Mouse (Mus musculus) spleen, postnatal 4 days (tissue): ENCODE results near the gene Plin5.
"Not testable (repeated sequence)": the region's sequence is repeated elsewhere in the genome, so short reads cannot be mapped to it uniquely, and the experiment has no call there.

ENCODE experiments used
- DNase-seq, 2 experiments: peaks; one replicate each; pipeline ENCODE4 v3.0.0; 2022; ENCODE audit warnings: low spot score in 2 of 2

The Plin5 gene

DNA sequence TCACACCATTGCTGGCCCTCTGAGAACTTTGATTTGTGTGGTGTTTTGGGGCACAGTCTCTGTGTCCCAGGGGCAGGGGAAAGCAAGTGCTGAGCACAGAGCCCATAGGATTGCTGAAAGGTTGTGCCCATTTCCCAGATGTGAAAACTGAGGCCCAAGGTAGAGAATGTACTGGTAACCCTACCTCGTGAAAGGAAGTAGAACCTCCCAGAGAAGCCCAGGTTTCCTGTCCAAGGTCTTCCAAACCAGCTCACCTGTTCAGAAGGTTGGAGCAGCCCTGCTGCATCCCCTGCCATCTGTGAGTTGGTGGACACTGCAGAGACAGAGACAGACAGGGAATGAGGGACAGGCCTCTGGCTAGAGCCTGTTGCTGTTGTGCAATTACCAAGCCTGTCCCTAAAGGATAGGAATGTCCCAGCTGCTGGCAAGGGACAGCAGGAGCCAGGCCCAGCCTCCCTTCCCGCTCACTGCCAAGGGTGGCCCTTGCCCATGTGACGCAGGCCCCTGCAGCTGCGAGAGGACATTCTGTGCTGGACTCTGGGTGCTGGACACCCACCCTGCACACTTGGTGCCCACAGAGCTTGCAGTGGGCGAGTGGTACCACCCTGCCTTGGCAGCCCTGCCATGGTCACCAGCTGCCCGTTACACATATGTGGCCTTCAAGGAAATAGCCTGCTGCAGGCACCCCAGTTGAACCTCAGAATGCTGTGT lies 8.9 kb downstream of the Plin5 start:
- DNase-seq, result no peak

DNA sequence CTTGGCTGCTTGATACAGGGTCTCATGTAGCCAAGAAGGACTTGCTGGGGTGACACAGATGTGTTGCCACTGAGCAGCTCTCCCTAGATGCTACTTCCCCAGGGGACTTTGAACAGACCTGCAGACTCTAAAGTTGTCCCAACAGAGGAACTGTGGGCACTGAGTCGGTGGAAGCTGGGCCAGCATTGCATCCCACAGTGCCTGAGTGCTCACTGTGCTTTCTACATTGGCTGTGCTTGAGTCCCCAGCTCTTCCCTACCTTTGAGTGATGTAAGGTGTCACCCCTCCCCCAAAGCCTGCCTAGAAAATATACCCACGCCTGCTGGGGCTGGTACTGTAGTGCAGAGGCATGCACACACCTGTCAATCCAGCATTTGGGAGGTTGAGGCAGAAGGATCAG lies 9.7 kb downstream of the Plin5 start:
- no peak for DNase-seq

DNA sequence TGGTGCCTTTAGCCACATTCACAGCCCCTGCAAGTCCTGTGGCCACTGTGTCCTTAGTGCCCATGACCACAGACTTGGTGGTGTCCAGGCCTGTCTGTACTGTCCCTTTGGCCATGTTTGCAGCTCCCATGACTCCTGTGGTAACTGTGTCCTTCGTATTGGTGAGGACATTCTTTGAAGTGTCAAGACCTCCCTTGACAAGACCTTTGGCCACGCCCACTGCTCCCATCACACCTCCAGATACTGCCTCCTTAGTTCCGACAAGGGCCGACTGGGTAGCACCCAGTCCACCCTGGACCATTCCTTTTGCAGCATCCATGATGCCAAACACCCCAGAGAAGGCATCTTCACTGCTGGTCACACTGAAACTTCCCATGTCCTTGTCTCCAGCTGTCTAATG lies 10.4 kb downstream of the Plin5 start:
- DNase-seq, result no peak

DNA sequence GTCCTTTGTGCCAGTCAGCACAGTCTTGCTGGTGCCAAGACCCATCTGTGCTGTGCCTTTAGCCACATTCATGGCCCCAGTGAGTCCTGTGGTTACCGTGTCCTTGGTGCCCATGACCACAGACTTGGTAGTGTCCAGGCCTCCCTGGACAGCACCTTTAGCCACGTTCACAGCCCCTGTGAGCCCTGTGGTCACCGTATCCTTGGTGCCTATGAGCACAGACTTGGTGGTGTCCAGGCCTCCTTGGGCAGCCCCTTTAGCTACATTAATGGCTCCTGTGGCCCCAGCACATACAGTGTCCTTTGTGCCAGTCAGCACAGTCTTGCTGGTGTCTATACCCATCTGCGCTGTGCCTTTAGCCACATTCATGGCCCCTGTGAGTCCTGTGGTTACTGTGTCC lies 11.0 kb downstream of the Plin5 start:
- not testable (repeated sequence) for DNase-seq

DNA sequence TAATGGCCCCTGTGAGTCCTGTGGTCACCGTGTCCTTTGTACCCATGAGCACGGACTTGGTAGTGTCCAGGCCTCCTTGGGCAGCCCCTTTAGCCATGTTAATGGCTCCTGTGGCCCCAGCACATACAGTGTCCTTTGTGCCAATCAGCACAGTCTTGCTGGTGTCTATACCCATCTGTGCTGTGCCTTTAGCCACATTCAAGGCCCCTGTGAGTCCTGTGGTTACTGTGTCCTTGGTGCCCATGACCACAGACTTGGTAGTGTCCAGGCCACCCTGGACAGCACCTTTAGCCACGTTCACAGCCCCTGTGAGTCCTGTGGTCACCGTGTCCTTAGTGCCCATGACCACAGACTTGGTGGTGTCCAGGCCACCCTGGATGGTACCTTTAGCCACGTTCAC lies 12.6 kb downstream of the Plin5 start:
- DNase-seq, result not testable (repeated sequence)

DNA sequence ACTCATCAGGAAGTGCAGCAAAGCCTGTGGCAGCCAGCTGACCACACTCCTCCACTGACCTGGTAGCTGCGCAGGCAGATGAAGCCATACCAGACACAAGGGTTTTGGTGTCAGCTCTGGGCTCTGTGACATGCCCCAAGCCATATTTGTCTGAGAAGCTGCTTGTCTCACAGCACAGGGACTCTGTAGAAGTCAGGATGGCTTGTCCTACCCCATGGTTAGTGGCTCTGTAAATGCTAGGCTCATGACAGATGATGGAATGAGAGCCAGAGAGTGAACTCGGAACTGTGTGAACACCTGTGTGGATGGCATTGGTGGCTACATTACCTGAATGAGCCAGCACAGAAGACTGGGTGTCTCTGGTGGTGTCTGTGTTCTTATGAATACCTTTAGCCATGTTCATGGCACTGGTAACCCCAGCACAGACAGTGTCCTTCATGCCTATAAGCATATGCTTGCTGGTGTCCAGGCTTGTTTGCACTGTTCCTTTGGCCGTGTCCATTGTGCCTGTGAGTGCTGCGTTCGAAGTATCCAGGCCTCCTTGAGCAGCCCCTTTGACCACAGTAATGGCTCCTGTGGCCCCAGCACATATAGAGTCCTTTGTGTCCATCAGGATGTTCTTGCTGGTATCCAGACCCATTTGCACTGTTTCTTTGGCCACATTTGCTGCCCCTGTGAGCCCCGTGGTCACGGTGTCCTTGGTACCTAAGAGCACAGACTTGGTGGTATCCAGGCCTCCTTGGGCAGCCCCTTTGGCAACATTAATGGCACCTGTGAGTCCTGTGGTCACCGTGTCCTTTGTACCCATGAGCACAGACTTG lies 13.7 kb downstream of the Plin5 start:
- no peak for DNase-seq

DNA sequence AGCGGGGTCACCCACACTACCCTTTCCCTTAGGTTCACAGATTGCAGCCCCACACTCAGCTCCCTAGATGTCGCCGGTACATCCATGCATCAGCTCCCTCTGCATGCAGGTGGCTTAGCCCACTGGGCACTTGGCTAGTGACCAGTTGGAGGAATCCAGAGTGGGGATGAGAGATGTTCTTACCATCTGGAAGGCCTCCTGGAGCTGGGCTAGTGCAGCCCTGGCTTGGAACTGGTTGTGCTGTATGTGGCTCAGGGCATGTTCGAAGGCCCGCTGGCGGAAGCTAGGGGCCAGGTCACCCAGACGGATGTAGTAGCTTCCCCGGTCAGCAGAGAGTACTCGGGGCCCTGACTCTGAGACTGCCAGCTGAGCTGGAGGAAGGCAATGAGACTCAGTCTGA lies 14.5 kb downstream of the Plin5 start:
- DNase-seq, result no peak

DNA sequence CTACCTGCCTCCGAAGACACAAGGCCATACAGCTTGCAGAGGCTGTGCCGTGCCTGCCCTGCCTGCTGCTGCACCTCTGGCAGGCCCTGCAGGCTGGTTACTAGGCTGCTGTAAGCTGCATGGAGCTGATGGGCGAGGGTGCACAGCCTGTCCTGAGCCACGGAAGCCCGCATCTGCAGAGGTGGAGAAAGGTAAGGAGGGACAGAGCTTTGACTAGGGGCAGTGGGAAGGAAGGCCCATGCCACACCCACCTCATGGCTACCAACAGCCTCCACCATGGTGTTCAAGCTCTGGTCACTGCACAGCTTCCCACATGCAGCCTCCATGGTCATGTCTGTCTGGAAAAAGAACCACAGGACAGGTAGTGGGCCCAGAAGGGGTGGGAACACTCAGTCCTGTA lies 15.2 kb downstream of the Plin5 start:
- no peak for DNase-seq

DNA sequence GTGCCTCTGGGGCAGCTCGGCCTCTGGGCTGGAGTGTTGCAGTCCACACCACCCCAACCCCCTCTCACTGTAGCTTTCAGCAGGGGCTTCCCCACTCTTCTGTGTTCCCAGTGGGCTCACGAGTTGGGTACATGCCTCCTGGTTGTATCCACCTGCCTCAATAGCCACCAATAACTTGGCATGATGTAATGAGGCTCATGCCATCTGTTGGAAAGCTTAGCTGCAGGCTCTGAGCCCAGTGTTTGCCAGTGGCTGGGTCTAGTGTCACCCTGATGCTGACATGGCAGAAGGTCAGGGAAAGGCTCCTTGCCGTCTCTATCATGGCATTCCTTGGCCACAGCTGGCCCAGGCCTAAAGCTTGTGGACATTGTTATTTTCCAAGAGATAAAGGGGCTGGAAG lies 16.6 kb downstream of the Plin5 start:
- DNase-seq, result no peak

DNA sequence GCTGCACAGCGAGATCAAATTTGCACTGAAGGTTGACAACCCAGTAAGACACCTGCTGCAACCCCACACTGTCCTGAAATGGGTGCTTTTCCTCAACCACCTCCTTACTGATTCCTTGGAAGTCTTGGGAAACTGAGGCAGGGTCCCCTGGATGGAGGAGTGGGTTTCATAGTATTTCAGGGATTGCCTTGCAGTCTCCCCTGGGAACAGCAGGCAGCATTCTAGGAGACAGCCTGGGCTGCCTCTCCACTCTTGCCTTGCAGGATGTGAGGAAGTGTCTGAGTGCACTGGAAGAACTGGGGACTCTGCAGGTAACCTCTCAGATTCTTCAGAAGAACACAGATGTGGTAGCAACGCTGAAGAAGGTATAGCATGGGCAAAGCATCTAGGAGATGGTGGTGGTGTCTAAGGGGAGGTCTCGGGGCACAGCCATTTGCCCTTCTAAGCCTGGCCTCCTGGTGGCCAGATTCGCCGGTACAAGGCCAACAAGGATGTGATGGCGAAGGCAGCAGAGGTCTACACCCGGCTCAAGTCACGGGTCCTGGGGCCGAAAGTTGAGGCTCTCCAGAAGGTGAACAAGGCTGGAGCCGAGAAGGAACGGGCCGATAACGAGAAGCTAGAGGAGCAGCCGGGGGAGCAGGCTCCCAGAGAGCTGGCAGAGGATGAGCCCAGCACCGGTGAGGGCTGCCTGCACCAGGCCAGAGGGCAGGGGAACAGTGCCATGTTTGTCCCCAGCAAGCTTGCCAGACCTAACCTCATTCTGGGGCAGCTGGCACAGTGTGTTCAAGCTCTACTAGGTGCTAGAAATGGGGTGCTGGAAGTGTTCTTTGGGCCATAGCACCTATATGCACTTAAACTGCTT lies 18.5 kb downstream of the Plin5 start:
- no peak for DNase-seq

DNA sequence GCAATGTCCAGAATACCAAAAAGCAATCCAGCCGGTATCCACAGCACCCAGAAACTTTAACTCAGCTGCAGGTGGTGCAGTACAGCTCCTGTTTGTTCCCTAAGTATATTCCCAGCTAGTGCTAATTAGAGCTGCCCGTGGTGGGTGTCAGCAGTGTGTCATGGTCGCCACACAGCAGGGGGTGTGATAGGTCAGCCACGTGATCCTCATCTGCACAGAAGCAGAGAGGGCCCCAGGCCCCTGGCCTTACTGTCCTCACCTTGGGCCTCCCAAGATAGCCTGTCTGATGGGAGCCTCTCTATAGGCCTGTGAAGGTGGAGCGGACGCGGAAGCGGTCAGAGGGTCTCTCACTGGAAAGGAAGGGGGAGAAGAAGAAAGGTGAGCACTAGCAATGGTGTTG lies 19.2 kb downstream of the Plin5 start:
- no peak for DNase-seq

DNA sequence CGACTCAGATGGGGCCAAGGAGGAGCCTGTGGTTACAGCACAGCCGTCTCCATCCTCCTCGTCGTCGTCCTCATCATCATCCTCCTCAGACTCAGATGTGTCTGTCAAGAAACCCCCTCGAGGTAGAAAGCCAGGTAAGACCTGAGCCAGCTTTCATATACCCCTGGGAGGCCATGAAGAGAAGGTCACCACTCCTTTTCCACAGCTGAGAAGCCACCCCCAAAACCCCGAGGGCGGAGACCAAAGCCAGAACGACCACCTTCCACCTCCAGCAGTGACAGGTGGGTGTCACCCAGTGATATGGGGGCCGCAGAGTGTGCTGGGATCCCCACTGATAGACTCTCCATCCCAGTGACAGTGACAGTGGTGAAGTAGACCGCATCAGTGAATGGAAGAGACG lies 20.5 kb downstream of the Plin5 start:
- DNase-seq, result no peak

DNA sequence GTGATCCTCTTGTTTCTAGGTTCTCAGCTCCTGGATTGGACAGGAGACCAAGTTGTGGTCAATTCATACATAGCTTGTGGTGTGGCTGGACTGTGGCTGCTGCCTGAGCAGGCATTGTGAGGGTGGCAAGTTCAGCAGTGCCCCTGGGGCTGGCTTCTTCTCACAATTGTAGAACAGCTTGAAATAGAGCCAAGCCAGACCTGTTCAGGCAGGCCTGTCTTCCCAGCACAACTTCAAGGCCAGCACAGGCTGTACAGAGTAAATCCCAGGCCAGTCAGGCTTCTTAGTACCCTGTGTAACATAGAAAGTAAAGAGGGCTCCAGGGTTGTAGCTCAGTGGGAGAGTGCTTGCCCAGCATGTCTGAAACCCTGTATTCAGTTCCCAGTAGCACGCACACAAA lies 24.6 kb downstream of the Plin5 start:
- DNase-seq, result no peak

DNA sequence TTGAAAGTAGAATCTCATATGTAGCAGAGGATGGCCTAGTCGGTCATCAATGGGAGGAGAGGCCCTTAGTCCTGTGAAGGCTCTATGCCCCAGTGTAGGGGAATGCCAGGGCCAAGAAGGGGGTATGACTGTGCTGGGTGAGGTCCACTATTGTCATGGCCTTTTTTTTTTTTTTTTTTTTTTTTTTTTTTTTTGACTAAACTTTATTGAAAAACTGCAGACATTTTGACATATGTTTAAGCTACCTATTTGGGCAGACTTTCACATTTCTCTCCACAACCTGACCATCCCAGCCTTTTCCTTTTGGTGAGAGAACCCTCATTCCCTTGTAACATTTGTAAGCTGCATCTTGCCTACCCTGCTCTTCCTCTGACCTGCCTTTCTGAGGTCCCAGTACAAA lies 25.1 kb downstream of the Plin5 start:
- no peak for DNase-seq

DNA sequence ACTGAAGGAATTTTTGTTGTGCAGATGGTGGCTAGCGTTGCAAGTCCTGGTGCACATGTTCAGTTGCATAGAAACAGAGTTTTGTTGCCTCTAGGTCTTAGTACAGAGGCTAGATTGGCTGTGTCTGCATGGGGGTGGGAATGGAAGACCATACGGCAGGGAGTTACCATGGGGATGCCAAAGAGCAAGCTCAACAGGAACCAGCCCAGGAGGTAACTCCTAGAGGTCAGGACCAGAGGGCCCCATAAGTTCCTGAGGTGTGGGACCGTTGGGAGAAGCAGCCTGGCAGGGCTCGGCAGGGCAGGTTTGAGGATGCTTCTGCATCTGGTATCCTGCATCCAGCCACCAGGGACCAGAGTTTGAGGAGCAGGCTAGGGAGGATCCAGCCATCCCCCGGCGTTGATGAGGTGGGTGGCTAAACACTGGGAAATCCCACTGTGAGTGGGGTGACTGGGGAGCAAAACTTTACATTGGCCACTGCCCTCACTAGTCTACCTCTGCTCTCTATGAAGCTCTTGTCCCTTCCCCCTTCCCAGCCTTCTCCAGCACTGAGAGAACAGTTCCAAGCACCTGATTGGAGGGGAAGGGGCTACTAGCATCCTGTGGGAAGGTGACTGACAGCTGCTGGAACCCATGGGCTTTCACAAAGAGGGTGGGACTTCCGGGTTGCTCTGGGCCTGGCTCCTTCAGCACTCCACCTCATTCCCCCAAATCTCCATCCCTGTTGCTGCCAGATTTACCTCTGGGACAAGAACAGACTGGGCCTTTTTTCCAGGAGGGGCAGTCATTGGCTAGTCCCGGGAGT lies 36.4 kb downstream of the Plin5 start:
- DNase-seq, result no peak

DNA sequence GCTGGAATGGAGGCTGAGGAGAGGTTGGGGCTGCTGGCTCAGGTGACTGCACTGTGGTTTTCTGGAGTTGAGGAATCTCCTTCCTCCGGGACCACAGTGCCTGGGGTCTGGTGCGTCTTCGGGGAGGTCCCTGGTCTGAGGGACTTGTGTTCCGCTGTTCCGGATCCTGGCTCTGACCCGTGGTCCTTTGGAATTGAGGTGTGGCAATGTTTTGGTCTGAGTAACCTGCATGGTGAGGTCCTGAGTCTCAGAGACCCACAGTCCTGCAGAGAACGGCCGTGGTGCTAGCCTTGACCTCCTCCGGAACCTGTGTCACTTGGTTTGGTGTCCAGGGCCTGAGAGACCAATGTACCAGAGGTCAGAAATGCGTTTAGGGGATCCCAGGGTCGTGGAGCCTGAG lies 37.5 kb downstream of the Plin5 start:
- peak; percentile 28 to 76 for DNase-seq

DNA sequence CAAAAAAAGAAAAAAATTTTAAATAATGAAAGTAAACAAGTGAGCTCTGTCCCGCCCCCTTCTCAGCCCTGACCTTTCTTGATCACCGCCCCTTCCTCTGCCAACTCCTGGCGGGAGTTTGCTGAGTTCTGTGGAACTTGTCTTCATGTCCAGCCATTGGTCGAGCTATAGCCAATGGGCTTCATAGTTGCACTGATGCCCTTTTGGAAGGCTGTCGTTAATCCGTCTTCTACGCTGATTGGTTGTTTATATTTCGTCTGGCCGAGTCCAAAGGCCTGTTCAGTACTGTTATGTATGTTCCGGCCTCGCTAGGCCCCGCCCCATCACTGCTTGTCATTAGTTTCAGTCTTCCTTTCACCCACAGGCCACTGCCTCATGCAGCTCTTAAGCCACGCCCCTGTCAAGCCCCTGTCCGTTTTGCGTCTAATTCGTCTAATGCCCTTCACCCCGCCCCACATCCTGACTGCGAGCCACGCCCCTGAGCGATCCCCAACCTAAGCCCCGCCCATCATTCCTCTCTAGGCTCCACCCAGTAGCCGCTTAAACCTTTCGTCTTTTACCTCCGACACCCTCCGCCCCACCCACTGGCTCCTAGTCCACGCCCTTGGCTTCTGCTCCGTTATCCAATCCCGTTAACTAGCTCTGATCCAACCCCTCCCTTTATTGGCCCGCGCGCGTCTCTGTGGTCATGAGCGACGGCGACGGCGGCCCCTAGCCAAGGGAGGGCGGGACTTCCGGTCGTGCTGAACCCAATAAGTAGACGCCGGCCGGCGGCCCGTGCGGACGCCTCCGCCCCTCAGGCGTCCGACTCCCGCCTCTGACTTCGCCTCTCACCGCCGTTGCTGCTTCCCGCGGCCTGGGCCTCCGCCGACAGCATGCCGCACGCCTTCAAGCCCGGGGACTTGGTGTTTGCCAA lies 38.3 kb downstream of the Plin5 start, which contains the start of gene Hdgfl2:
Hdgfl2 (plus strand) TSS at position 755 of the 916 bp plus-strand sequence.
- peak; percentile 99 to 100 for DNase-seq

DNA sequence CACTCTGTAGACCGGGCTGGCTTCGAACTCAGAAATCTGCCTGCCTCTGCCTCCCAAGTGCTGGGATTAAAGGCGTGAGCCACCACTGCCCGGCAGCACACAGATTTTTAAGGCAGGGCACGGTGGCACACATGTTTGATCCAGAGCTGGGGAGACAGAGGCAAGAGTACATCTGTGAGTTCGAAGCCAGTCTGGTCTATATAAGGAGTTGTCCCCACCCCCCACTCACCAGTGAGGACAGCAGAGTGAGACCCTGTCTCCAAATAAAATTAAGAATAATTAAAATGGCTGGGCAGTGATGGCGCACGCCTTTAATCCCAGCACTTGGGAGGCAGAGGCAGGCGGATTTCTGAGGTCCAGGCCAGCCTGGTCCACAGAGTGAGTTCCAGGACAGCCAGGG lies 39.0 kb downstream of the Plin5 start:
- not testable (repeated sequence) for DNase-seq

DNA sequence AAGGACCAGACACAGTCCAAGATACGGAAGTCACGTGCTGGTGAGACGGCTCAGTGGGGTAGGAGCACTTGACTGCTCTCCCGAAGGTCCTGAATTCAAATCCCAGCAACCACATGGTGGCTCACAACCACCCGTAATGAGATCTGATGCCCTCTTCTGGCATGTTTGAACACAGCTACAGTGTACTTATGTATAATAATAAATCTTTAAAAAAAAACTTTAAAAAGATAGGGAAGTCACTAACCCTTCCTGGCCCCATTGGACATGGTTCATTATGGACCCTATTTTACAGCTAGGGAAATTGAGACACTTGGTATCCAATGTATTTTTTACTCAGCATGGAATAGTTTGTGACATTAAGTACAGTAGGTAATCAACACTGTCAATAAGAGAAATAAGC lies 39.9 kb downstream of the Plin5 start:
- no peak for DNase-seq

DNA sequence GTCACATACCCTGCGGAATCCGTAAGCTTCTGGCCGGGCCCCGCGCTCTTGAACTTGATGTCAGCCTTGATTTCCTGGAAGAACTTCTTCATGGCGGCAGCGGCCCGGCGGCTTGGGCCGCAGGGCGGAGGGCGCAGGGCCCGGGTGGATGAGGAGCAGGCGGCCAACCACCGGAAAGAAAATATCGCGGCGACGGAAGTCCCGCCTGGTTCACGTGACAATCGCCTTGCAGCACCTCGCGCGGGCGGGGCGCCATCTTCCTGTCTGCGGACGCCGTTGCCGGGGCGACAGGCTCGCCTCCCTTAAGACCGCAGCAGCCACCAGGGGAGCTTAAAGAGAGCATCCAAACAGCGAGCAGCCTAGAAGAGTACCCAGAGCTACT lies 42.6 kb downstream of the Plin5 start, which contains the start of gene Ubxn6:
Ubxn6 (minus strand) TSS at position 202 of the 382 bp plus-strand sequence.
- peak; percentile 94 to 97 for DNase-seq
